Mouse (Mus musculus) heart, postnatal 0 days (tissue): ENCODE measurements at regions not wholly inside any gene's neighbourhood (a gene's known extent, or its start where the extent isn't known, plus 50 kb on each side); places are given as distances from the start of the nearest gene placed in this dataset.

Source experiments
- ATAC-seq: fragments of 200-750 bp; cut with Nextera tagmentation; 2 replicates; pipeline ENCODE4 v1.8.0; 2017; ENCODE audit warnings: low read depth, moderate number of reproducible peaks, moderate library complexity; ENCODE audit not compliant: insufficient read depth
- DNase-seq: peaks from one replicate; pipeline ENCODE4 v3.0.0-alpha.2; 2016; ENCODE audit warnings: low spot score
- H3K27ac ChIP-seq: fragments of 300-500 bp; sonication (generic); 2 replicates; pipeline ENCODE4 v1.5.1; 2014; ENCODE audit warnings: low read depth, mild to moderate bottlenecking
- H3K27me3 ChIP-seq: fragments of 300-500 bp; sonication (generic); 2 replicates; pipeline ENCODE4 v1.6.1; 2014; ENCODE audit warnings: low read length, mixed read lengths; ENCODE audit not compliant: control insufficient read depth, insufficient read depth
- H3K36me3 ChIP-seq: fragments of 300-500 bp; sonication (generic); replicated peaks from 2 replicates; pipeline ENCODE4 v1.6.1; 2014; ENCODE audit warnings: low read length, mixed read lengths; ENCODE audit not compliant: control insufficient read depth, insufficient read depth
- H3K4me1 ChIP-seq: fragments of 300-500 bp; sonication (generic); 2 replicates; pipeline ENCODE4 v1.6.1; 2014; ENCODE audit warnings: antibody characterized with exemption; ENCODE audit not compliant: control insufficient read depth, insufficient read depth
- H3K4me2 ChIP-seq: fragments of 300-500 bp; sonication (generic); 2 replicates; pipeline ENCODE4 v1.6.1; 2014; ENCODE audit warnings: low read depth, mild to moderate bottlenecking, low read length, moderate library complexity
- H3K4me3 ChIP-seq: fragments of 300-500 bp; sonication (generic); 2 replicates; pipeline ENCODE4 v1.5.1; 2014; ENCODE audit warnings: low read depth, low read length
- H3K9ac ChIP-seq: fragments of 300-500 bp; sonication (generic); replicated peaks from 2 replicates; pipeline ENCODE4 v1.6.1; 2014; ENCODE audit warnings: low read depth, low read length, mixed read lengths
- H3K9me3 ChIP-seq: fragments of 300-500 bp; sonication (generic); replicated peaks from 2 replicates; pipeline ENCODE4 v1.6.1; 2016; ENCODE audit warnings: low read length; ENCODE audit not compliant: control insufficient read depth
- CTCF ChIP-seq: IDR thresholded peaks from 2 replicates; pipeline ENCODE4 v1.5.1; 2016; ENCODE audit warnings: antibody characterized with exemption, control low read depth, low read depth
- EP300 ChIP-seq: IDR thresholded peaks from 2 replicates; pipeline ENCODE4 v1.6.1; 2016; ENCODE audit warnings: antibody characterized with exemption, low read depth
- WGBS: fragments of 180-500 bp; shearing (Covaris S2); extraction: QIAGEN DNeasy Blood & Tissue Kit; methylation state at CpG from one replicate; pipeline ENCODE4 v1.1.7; 2014; 5-methylcytosine and 5-hydroxymethylcytosine counted together

GRCm38 (mm10) chr7:130041402-130041965, 449.8 kb downstream of the Wdr11 start:
- DNase-seq, result no peak
- Histone ChIP-seq H3K9me3 (no peaks in the 10 kb centered on the region), H3K27me3 (no peaks in the 10 kb centered on the region), H3K9ac (no peak overlapping the region), H3K4me2 (no peak overlapping the region), H3K36me3 (no peaks in the 10 kb centered on the region), H3K27ac (no peak overlapping the region), H3K4me1 (peaks cover 13% of the 10 kb centered on the region), H3K4me3 (no peak overlapping the region)
- WGBS, result 79% methylated on average over 11 of the region's 11 CpGs
- TF ChIP-seq EP300, result no peak
- TF ChIP-seq CTCF, result no peak
- no peak for ATAC-seq

- 66% methylated on average over 5 of the region's 5 CpGs for WGBS
- no peaks in the 10 kb centered on the region for H3K9me3 ChIP-seq
- no peak overlapping the region for H3K4me2 ChIP-seq
- TF ChIP-seq CTCF (no peak), EP300 (no peak)
- H3K4me3 ChIP-seq, result no peak overlapping the region
- ATAC-seq (no peak), DNase-seq (no peak)
- no peak overlapping the region for H3K27ac ChIP-seq
- H3K36me3 ChIP-seq, result no peaks in the 10 kb centered on the region
- H3K27me3 ChIP-seq, result no peaks in the 10 kb centered on the region
- H3K4me1 ChIP-seq, result peaks cover 13% of the 10 kb centered on the region
- no peak overlapping the region for H3K9ac ChIP-seq
These were observed 450.7 kb downstream of the Wdr11 start for GRCm38 (mm10) chr7:130042296-130042910.

- Histone ChIP-seq H3K27ac (no peak overlapping the region), H3K4me1 (peaks cover 13% of the 10 kb centered on the region), H3K36me3 (no peaks in the 10 kb centered on the region), H3K9ac (no peak overlapping the region), H3K4me2 (0 out of 2 replicates have a peak overlapping the region, but pooled peaks have one; percentile 3), H3K27me3 (no peaks in the 10 kb centered on the region), H3K4me3 (no peak overlapping the region), H3K9me3 (no peaks in the 10 kb centered on the region)
- no peak for TF ChIP-seq CTCF
- TF ChIP-seq EP300, result no peak
- DNase-seq (no peak), ATAC-seq (peak; percentile 71)
- WGBS, result 39% methylated on average over 21 of the region's 21 CpGs
These were observed 452.0 kb downstream of the Wdr11 start for GRCm38 (mm10) chr7:130043397-130044234.

- H3K4me2 ChIP-seq, result 0 out of 2 replicates have a peak overlapping the region, but pooled peaks have one; percentile 3
- H3K27ac ChIP-seq, result no peak overlapping the region
- no peak overlapping the region for H3K4me3 ChIP-seq
- no peak for ATAC-seq
- H3K36me3 ChIP-seq, result no peaks in the 10 kb centered on the region
- H3K9ac ChIP-seq, result no peak overlapping the region
- H3K9me3 ChIP-seq, result no peaks in the 10 kb centered on the region
- H3K27me3 ChIP-seq, result no peaks in the 10 kb centered on the region
- no peak for DNase-seq
- TF ChIP-seq CTCF (no peak), EP300 (no peak)
- 47% methylated on average over 6 of the region's 6 CpGs for WGBS
- H3K4me1 ChIP-seq, result peaks cover 13% of the 10 kb centered on the region
These were observed 452.5 kb downstream of the Wdr11 start for GRCm38 (mm10) chr7:130044235-130044553.

GRCm38 (mm10) chr7:130044581-130044980, 452.9 kb downstream of the Wdr11 start:
- Histone ChIP-seq H3K4me1 (peaks cover 13% of the 10 kb centered on the region), H3K27ac (no peak overlapping the region), H3K27me3 (no peaks in the 10 kb centered on the region), H3K9me3 (no peaks in the 10 kb centered on the region), H3K36me3 (no peaks in the 10 kb centered on the region), H3K4me2 (no peak overlapping the region), H3K4me3 (no peak overlapping the region), H3K9ac (no peak overlapping the region)
- 74% methylated on average over 6 of the region's 6 CpGs for WGBS
- no peak for ATAC-seq
- DNase-seq, result no peak
- no peak for TF ChIP-seq CTCF
- no peak for TF ChIP-seq EP300

GRCm38 (mm10) chr7:130046086-130046485, 454.4 kb downstream of the Wdr11 start:
- Histone ChIP-seq H3K9ac (no peak overlapping the region), H3K4me2 (no peak overlapping the region), H3K27ac (no peak overlapping the region), H3K27me3 (no peaks in the 10 kb centered on the region), H3K4me3 (no peak overlapping the region), H3K9me3 (no peaks in the 10 kb centered on the region), H3K4me1 (peaks cover 13% of the 10 kb centered on the region), H3K36me3 (no peaks in the 10 kb centered on the region)
- no peak for ATAC-seq
- TF ChIP-seq EP300 (no peak), CTCF (no peak)
- no peak for DNase-seq
- WGBS, result 76% methylated on average over 2 of the region's 2 CpGs
